Mouse (Mus musculus) stomach, embryonic 15.5 days (tissue): ENCODE data around the gene Mblac2. TPM values are rescaled to one million over a fixed set of nuclear protein-coding genes. Genes with fewer than 3 reads are reported as not detected.

Source experiments
- ATAC-seq: fragments of 200-750 bp; cut with Nextera tagmentation; 2 replicates; pipeline ENCODE4 v1.8.0; 2017; ENCODE audit warnings: low read depth, moderate number of reproducible peaks, moderate TSS enrichment; ENCODE audit not compliant: insufficient read depth, low FRiP score
- H3K27ac ChIP-seq: fragments of 300-500 bp; sonication (generic); 2 replicates; pipeline ENCODE4 v1.5.1; 2015; ENCODE audit warnings: mild to moderate bottlenecking, inconsistent platforms
- H3K27me3 ChIP-seq: fragments of 300-500 bp; sonication (generic); replicated peaks from 2 replicates; pipeline ENCODE4 v1.6.1; 2015; ENCODE audit warnings: inconsistent platforms
- H3K36me3 ChIP-seq: fragments of 300-500 bp; sonication (generic); 2 replicates; pipeline ENCODE4 v1.6.1; 2015; ENCODE audit warnings: inconsistent platforms
- H3K4me1 ChIP-seq: fragments of 300-500 bp; sonication (generic); 2 replicates; pipeline ENCODE4 v1.6.1; 2015; ENCODE audit warnings: inconsistent platforms
- H3K4me2 ChIP-seq: fragments of 300-500 bp; sonication (generic); 2 replicates; pipeline ENCODE4 v1.6.1; 2015; ENCODE audit warnings: mild to moderate bottlenecking, inconsistent platforms
- H3K4me3 ChIP-seq: fragments of 300-500 bp; sonication (generic); replicated peaks from 2 replicates; pipeline ENCODE4 v1.5.1; 2015; ENCODE audit warnings: inconsistent platforms
- H3K9ac ChIP-seq: fragments of 300-500 bp; sonication (generic); 2 replicates; pipeline ENCODE4 v1.6.1; 2015; ENCODE audit warnings: inconsistent platforms
- H3K9me3 ChIP-seq: fragments of 300-500 bp; sonication (generic); 2 replicates; pipeline ENCODE4 v1.6.1; 2016; ENCODE audit warnings: inconsistent platforms
- WGBS: fragments of 180-500 bp; shearing (Covaris S2); methylation state at CpG from one replicate; pipeline ENCODE4 v1.1.7; 2015; 5-methylcytosine and 5-hydroxymethylcytosine counted together
- polyA plus RNA-seq: library from polyadenylated mRNA; unstranded; fragments of >200 nt; fragmentation: Nextera tagmentation; extraction: Ambion mirVana; gene quantifications from 2 replicates; pipeline ENCODE4 v1.2.1, GENCODE M21; 2015

Mblac2 gene
- polyA plus RNA-seq, 1 experiment from 2014 or later, result 9.2 TPM

- Histone ChIP-seq H3K27ac (peak overlapping the region; percentile 99), H3K9me3 (no peaks in the 10 kb centered on the region), H3K9ac (peak overlapping the region; percentile 87), H3K4me2 (peak overlapping the region; percentile 80), H3K36me3 (peaks cover 3% of the 10 kb centered on the region; the same call in 1 of the 2 replicates), H3K4me1 (peaks cover 5% of the 10 kb centered on the region; the same call in 1 of the 2 replicates), H3K4me3 (peak overlapping the region; percentile 84), H3K27me3 (no peaks in the 10 kb centered on the region)
- ATAC-seq, result peak; percentile 98
- under 1% methylated on average over 61 of the region's 62 CpGs for WGBS
Observed at GRCm38 (mm10) chr13:81783405-81784342, 72.5 kb downstream of the Mblac2 start.

- Histone ChIP-seq H3K4me1 (peaks cover 5% of the 10 kb centered on the region; the same call in 1 of the 2 replicates), H3K27ac (no peak overlapping the region), H3K36me3 (peaks cover 3% of the 10 kb centered on the region; the same call in 1 of the 2 replicates), H3K4me2 (no peak overlapping the region), H3K27me3 (no peaks in the 10 kb centered on the region), H3K9ac (no peak overlapping the region), H3K4me3 (no peak overlapping the region), H3K9me3 (no peaks in the 10 kb centered on the region)
- ATAC-seq, result no peak
- 82% methylated on average over 11 of the region's 11 CpGs for WGBS
Observed at GRCm38 (mm10) chr13:81785766-81786480, 74.8 kb downstream of the Mblac2 start.

- Histone ChIP-seq H3K4me3 (no peak overlapping the region), H3K4me2 (no peak overlapping the region), H3K9me3 (no peaks in the 10 kb centered on the region), H3K27me3 (no peaks in the 10 kb centered on the region), H3K9ac (no peak overlapping the region), H3K27ac (no peak overlapping the region), H3K4me1 (0 out of 2 replicates have a peak, but pooled peaks cover 3% of the 10 kb centered on the region), H3K36me3 (peaks cover 3% of the 10 kb centered on the region; the same call in 1 of the 2 replicates)
- ATAC-seq, result no peak
- 94% methylated on average over 8 of the region's 8 CpGs for WGBS
Observed at GRCm38 (mm10) chr13:81790160-81790559, 79.0 kb downstream of the Mblac2 start.

DNA sequence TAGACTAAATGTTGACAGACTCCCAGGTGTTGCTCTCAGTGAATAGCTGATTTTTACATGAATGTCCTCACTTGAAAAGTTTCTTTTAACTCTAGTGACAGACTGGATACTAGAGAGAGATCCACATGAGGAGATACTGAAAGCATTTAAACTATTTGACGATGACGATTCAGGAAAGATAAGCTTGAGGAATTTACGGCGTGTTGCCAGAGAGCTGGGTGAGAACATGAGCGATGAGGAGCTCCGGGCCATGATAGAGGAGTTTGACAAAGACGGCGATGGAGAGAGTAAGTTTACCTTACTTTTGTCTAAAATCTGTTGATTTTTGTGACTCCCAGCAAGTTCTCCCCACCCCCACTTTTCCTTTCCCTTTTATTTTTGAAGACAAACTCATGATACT is 80.7 kb downstream of the Mblac2 start:
- Histone ChIP-seq H3K36me3 (peaks cover 3% of the 10 kb centered on the region; the same call in 1 of the 2 replicates), H3K9ac (no peak overlapping the region), H3K27me3 (no peaks in the 10 kb centered on the region), H3K27ac (no peak overlapping the region), H3K9me3 (no peaks in the 10 kb centered on the region), H3K4me2 (no peak overlapping the region), H3K4me1 (no peaks in the 10 kb centered on the region), H3K4me3 (no peak overlapping the region)
- 42% methylated on average over 8 of the region's 8 CpGs for WGBS
- ATAC-seq, result no peak

DNA sequence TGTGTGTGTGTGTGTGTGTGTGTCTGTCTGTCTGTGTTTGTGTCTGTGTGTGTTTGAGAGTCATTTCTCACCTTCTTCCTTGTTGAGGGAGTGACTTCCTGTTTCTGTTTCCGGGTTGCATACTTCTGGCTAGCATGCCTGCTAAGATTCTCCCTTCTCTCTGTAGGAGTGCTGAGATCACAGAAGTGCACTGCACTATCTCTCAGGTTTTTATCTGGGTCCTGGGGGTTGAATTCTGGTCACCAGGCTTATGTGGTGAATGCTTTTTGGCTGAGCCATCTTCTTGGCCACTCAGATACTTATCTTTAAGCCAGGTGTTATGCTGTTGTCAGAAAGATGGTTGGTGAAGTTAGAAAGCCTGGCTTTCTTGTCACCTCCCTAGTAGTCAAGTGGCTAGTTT is 82.7 kb downstream of the Mblac2 start:
- Histone ChIP-seq H3K27ac (no peak overlapping the region), H3K36me3 (no peaks in the 10 kb centered on the region), H3K4me1 (no peaks in the 10 kb centered on the region), H3K27me3 (no peaks in the 10 kb centered on the region), H3K4me2 (no peak overlapping the region), H3K9ac (no peak overlapping the region), H3K9me3 (no peaks in the 10 kb centered on the region), H3K4me3 (no peak overlapping the region)
- WGBS, result 42% methylated on average over 1 of the region's 1 CpGs
- no peak for ATAC-seq

DNA sequence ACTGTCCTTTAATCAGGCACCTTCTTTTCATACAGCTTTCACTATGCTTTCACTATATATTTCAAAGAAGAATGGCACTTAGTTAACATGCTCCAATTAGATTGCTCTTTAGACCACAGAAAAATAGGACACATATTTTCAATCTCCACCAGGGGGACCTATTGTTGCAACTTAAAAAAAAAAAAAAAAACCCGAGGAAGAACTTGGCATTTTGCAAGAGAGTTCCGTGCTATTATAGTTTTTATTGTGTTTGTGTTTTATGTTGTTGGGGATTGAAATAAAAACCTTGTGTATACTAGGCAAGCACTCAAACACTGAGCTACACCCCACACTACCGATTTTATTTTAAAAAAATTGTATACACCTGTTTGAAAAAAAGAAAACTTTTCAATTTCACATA is 90.0 kb downstream of the Mblac2 start:
- no peak for ATAC-seq
- Histone ChIP-seq H3K27ac (no peak overlapping the region), H3K36me3 (no peaks in the 10 kb centered on the region), H3K4me1 (no peaks in the 10 kb centered on the region), H3K9me3 (no peaks in the 10 kb centered on the region), H3K4me3 (no peak overlapping the region), H3K27me3 (no peaks in the 10 kb centered on the region), H3K4me2 (no peak overlapping the region), H3K9ac (no peak overlapping the region)
- 38% methylated on average over 3 of the region's 3 CpGs for WGBS

Other genes with a start within 250 kb of the Mblac2 start
- gene Adgrv1, start 78.2 kb upstream of the Mblac2 start, polyA plus RNA-seq, result 1.1 and 1.4 TPM in 2 replicates
- gene Lysmd3, start 53.7 kb upstream of the Mblac2 start, polyA plus RNA-seq, result 22.8 and 23.6 TPM in 2 replicates
- 14.4 and 17.1 TPM in 2 replicates for gene Polr3g, start 328 bp upstream of the Mblac2 start, polyA plus RNA-seq
- 206 and 243 TPM in 2 replicates for gene Cetn3, start 71.7 kb downstream of the Mblac2 start, polyA plus RNA-seq